Mouse (Mus musculus) cerebellum, postnatal 10 days (tissue): ENCODE data around the gene Trim33.

Source experiments
- DNase-seq, 2 experiments: peaks; one replicate each; pipeline ENCODE4 v3.0.0; 2021; ENCODE audit warnings: mixed read lengths in 2 of 2

Trim33 gene

DNA sequence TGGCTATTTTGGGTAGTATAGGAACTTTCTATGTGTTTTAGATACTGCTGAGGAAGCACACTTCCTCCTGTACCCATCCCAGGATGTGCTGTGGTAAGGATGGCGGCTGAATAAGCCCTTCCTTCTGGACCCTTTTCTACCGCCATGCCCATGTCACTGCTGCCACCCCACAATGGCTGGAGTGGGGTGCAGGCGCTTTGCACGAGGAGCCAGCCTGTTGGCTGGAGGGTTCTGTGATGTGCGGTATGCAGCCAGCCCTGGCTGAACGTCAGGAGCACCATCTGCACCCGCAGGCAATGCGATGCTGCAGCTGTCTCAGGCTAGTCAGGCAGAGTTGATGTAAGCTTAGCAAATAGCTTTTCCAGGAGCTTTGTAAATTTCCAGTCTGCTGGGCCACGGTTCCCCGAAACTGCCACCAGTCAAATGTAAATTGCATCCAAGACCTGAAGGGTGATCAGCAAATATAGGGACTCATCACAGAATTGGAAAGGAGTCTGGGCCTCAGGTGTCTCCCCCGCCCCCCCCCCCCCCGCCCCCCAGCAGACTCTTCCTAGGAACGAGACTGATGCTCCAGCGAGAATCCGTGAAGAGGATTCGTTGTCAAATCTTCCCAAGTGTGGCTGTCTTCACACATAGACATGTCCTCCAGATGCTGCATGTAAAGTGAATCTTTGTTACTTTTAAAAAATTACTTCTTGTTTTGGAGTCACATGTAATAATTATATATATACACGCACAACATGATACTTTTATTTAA, 122.4 kb downstream of the Trim33 start:
- DNase-seq, result peak; percentile 82 to 87

DNA sequence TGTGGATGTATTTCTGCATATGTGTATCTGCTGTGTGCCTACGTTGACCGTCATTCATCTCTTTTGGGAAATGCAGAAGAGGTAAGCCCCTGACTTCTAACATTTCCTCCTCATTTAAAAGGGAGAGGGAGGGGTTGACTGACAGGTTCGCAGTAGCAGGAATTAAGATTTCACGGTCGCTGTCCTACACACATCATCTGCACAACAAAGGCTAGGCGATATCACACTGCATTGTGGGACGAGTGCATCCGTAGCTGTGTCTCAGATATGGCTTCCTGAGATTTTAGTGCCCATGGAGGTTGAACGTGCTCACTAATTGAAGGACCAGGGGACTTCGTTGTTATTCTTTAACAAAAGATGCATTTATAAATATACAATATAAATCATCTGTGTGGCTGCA, 123.1 kb downstream of the Trim33 start:
- no peak for DNase-seq

DNA sequence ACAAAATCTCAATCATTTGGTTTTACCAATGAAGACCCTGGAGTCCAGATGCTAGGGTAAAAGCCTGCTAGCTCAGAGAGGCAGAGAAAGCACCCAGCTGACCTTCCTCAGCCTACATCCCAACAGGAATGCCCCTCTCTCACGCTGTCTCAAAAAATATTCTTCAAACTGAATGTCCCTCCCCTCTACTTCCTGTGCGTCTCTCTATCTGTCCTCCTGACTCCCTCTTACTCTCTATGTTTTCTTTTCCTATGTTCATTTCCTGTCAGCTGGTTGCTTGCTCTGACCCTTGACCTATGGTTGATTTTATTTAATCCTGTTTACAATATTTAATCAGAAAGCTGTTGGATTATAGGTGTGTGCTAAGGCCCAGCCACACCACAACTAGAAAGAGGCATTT, 126.0 kb downstream of the Trim33 start:
- DNase-seq, result no peak

DNA sequence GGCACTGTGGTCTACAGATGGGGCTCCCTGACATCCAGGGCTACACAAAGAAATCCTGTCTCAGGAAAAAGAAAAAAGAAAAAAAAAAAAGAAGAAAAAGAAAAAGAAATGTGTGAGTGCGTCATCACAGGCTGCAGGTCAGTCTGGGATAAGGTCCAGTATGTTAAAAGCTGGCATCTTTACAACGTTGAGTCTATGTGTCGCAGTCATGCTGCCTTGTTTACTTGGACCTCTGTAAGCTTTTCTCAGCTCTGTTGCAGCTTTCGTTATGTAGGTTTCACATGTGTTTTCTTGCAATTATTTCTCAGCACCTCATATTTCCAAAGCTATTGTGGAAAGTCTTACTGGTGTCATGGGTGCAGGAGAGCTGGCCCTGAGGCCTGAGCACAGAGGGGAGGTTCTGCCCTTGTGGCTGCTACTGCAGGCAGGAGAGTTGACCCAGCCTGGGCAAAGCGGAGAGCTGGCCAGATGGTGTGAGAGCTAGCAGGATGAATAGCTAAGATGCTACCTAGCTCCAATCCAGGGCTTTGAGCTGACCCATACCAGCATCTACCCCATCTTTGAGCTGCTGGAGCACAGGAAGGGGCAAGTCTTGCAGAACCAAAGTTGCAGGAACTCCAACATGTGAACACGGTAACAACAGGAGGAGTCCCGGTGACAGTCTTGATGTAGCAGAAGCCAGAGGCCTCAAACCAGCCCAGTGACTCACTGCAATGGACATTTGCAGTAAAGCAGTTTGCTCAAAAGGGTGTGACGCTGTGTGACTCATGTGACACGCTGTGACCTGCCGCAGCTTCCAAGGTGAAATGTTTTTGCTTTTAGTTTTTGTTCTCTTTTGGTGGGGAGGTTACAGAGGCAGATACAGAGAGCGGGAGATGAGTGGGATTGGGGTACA, 127.0 kb downstream of the Trim33 start:
- no peak for DNase-seq
